Mouse (Mus musculus): ENCODE measurements at regions not wholly inside any gene's neighbourhood (a gene's known extent, or its start where the extent isn't known, plus 50 kb on each side); places are given as distances from the start of the nearest gene placed in this dataset.

DNA sequence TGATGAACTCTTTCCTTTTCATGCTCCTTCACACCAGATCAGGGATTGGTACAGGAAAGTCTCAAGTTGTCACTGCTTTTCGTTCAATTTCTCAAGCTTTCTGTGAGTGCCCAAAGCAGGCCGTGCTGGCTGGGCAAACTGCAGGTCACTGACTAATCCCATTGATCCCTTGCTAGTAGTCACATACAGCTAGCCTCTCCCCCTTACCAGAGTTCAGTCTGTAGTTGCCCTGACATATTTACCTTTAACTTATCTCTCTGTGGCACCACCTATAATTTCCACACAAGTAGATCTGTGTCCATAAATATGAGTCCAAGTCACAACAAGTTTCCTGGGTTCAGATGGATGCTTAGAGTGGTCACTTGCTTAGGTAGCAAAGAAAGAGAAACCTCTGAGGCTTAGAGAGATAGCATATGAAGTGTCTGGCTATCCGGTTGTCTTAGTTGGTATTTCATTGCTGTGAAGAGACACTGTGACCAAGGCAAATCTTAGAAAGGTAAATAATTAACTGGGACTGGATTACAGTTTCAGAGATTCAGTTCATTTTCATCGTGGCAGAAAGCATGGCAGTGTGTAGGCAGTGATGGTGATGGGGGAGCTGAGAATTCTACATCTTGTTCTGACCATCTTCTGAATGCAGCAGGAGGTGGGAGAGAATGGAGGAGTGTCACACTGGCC, 362.8 kb upstream of the Pcsk5 start:
- no peak for DNase-seq (ENCODE audit: low spot score)

DNA sequence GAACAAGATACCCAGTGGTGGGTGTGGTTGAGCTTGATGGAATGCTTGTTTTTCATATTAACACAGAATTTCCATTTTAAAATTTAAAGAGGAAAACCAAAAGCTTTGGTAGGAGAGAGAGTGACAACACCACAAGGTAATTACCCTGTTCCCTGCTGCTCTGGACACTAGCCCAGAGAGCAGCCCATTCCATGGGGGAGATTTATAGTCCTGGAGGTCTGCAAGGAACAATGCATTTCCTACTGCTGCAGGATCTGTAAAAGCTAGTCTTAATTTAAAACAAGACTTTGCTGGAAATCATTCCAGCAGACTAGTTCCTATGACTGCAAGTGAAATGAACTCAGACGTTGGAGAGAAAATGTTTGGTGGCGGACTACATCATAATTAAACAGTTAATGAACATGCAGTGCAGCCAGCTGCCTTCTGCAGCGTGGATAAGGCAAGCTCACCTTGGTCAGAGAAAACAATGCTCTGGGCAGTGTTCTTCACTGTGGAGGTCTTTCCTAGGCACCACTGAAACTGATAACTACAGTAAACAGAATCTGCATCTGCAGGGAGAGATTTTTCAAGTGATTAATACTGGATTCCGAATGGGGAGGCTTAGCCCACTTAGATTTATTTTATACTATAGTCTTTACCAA, 351.8 kb upstream of the Pcsk5 start:
- no peak for DNase-seq (ENCODE audit: low spot score)

DNA sequence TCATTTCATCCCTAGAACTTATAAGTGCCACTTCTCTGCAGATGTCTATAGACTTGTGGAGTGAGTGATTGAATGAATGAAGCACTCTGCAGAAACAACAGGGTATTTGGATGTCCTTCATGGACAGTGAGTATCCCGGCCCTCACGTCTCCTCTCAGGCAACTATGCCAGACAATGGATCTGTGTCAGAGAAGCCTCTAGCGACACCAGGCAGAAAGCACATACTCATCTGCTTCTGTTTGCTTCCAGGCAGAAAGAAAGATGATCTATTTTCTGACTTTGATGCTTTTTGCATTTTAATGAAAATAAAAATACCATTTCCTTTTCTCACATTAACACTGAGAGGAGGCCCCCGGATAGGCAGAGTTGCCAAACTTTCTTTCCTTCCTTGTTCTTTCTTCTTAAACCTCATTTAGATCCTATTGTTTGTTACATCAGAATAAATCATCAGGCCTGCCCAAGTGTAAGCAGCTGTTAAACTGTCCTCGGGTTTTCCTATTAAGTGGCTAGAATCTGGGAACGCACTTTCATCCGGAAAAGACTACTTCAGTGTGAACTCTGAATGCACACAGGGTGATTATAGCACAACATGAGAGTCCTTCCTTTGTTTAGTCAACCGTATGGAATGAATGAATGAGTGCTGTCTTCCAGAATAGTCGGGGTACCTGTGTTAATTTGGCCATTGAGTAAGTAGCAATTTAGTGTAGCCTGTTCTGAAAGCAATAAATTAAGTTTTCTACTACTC, 350.9 kb upstream of the Pcsk5 start:
- no peak for DNase-seq (ENCODE audit: low spot score)

DNA sequence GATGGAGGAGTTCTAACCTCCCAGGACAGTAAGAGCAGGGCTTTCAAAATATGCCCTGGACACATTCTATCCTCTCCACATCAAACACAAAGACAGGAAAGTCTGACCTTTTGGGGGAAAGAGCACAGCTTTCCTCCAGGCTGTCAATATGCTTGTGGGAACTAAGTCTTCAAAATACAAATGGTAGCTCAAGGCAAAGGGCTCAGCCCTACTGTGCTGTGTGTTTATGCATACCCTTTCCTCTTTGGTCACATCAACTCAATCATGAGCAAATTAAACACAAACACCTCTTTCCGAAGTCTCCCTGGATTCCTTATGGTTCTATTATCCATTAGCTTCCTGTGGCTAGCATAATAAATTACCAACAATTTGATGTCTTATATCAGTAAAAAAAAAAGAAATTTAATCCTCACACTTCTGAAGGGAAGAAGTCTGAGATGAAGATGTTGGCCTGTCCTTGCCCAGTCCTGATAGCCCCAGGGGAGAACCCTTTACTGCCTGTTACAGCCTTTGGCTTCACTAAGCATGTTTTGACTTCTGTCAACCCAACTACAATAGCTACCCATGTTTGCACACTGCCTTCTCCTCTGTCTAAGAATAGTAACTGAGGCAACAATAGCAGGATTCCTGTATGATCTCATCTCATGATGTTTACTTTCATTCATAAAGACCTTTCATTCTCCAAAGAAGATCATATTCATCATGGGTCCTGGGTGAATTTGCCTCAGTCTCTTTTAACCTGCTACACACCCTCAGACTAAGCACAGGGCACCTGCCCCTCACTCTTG, 348.5 kb upstream of the Pcsk5 start:
- DNase-seq (ENCODE audit: low spot score), result no peak

DNA sequence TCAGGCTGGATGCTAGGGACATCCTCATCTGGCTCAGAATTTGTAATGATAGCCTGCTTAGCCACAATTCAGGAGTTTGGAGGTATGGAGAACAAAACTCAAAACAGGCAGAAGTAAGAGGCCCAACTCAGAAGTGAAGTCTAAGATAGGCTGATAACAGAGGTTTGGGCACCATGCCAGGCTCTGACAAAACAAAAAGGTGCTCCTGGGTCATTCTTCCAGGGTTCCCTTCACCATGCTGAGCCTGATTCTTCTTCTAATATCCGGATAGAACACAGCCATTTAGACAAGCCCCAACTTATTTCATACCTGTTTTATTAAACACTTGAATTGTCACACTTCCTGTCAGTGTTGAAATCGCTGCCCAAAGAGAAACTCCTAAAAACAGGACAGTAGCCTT, 347.8 kb upstream of the Pcsk5 start:
- no peak for DNase-seq (ENCODE audit: low spot score)

DNA sequence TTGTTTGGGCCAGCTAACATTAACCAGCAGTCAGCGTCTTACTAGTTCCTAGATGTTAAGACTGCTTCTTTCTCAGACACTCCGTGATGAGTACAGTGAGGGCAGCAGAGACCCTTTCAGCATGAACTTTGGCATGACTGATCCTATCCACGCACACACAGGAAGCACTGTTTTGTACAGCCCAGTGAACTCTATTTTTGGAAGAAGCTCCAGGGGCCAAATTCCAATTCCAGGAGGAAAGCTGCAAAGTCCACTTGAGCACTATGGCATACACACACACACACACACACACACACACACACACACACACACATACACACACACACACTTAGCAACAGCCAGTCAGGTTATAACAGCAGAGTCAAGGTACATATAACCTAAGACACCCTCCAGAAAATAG, 338.8 kb upstream of the Pcsk5 start:
- no peak for DNase-seq (ENCODE audit: low spot score)

DNA sequence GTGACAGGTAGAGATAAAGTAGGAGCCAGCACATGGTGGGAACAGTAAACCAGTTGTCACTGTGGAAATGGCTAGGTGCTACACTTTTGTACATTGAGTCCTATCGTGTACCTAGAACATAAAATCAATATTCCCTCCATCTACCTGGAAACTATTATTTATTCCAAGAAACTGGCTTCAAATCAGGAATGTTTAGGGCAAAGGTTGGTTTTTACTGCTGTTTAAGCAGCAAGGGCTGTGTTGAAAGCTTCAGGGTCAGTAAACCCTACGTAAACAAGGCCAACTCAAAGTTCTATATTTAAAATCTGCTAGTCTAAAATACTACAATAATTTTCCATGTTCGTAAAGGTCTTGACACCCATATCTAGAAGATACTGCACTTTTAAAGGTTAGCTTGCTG, 309.1 kb upstream of the Pcsk5 start:
- DNase-seq (ENCODE audit: low spot score), result no peak

DNA sequence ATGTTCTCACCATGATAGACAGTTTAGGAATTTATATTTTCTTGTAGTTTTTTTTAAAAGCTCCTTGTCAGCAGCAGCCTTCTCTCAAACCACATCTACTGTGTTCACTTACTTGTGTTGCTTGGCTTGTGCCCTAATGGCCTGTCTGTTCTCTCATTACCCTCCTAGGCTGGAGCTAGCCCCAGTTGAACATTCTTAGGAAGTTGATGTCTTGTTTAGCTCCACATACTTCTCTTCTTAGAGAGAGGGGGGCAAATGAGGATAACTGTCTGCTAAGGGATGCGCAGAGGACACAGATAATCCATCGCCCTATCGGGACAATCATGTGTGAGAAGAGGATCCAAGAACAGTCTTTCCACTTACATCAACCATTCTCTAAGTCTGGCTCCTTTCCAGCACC, 293.5 kb upstream of the Pcsk5 start:
- DNase-seq (ENCODE audit: low spot score), result no peak

DNA sequence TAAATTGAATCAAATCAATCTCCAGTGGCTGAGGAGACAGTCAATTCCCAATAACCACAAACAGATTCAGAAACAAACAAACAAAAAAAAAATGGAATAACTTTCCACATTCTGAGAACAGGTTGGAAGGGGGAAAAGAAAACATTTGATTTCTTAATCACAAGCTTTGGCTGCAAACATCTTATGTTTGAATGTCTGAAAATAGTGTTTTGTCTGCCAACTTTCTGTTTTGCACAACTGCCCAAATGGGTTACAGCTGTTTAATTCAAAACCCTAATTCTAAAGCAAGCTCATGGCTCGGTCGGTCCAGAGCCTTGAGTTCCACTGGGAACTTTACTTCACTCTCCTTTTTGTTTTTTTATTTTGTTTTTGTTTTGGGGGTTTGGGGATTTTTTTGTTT, 291.4 kb upstream of the Pcsk5 start:
- no peak for DNase-seq (ENCODE audit: low spot score)

DNA sequence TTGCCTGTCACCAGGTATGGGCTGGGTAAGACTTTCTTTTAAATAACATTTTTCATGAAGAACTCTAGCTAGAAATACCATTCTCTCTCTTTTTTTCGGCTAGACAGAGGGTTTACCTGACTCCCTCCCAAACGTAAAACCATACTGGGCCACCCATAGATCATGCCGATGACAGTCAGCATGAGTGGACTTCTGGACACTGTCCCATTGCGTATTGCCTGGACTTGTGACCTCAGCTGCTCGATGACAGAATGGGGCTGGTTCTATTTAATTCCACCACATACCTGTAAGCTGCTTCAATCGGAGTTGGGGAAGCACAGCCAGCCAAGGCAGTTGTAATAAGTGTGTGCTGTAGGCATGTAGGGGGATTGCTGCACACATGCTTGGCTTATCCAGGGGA, 268.8 kb upstream of the Pcsk5 start:
- DNase-seq (ENCODE audit: low spot score), result no peak

DNA sequence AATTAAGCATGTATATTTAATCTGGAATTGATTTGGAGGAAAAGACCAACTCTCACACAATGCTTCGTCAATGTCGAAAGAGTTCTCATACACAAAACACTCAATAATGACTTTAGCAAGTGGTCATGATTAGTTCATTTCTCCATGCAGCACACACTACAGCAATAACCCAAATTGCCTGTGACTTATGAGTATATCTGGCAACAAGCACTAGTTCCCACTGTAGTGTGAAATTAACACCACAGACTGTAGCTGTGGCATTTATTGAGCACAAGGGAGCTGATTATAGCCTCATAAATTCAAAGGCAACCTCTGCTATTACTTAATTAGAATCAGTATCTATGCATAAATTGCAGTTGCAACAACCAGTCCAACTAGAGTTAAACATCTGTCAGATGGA, 267.2 kb upstream of the Pcsk5 start:
- DNase-seq (ENCODE audit: low spot score), result no peak

DNA sequence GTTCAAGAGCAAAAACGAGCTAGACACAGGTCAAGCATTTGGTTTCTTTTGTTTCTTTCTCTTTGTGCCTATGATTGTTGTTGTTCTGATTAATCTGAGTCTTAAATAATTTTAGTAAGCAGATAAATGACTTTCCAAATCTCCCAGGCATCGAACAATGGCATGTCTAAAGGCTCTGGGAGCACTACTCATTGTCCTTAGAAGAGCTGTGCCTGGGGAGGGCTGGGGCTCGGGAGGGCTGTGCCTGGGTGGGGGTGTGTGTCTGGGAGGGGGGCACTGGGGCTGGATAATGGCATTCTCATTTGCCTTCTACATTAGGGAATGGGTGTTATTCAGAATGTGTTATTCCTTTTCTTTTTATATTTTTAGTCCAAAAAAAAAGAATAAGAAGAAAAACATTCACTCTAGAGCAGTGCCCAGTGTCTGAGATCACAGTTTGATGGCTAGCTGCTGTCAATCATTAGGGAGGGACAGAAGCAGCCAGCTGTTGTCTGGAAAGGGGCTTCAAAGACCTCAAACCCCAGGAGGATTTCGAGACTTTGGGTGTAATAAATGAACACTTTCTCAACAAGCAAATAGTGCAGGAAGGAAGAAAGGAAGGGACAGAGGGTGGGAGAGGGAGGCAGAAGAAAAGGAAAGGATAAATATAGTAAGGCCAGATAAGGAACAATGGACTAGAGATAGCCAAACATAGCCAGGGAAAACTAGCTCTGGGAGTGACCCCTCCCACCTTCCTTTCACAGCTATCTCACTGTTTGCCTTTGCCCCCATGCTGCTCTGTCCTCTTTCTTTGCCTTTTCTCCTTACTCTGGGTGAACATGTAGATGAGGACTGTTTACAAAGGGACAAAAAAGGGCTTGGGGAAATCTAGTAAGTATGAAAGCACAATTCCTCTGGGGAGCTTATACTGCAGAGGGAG, 264.2 kb upstream of the Pcsk5 start:
- no peak for DNase-seq (ENCODE audit: low spot score)

DNA sequence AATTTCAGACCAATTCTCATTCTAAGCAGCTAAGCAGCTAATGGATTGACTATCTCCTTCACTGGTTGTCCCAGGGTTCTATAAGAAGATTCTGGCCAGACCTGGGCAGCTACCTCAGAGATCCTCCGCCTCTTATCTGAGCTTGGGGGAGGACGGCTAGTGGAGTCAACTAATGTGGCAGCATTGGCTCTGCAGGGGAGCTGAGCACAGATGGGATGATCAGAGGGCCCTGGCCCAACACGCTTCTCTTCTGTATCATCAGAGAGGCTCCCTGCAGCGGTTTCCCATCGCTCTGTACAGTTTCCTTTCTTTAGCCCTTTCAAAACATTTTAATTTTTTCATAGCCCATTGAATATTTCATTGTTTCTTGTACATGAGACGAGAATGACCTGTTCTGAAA, 245.9 kb upstream of the Pcsk5 start:
- DNase-seq (ENCODE audit: low spot score), result no peak

DNA sequence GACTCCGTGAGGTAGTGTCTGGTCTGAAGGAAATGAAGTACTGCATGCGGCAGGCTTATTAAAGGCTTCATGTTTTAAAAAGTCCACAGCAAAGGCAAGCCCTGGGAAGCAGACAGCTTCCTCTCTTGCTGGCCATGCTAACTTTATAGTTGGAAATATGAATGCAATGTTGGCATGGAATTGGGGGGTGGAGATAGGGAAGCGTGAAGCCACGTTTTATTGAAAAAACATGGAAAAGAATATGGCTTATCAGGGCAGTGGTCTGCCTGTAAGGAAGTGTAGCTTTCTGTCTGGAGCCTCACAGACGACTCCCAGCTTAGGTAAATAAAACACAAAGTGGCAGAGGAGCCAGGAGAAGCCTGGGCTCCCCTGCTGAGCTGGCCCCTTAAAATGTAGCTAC, 231.5 kb upstream of the Pcsk5 start:
- DNase-seq (ENCODE audit: low spot score), result no peak

DNA sequence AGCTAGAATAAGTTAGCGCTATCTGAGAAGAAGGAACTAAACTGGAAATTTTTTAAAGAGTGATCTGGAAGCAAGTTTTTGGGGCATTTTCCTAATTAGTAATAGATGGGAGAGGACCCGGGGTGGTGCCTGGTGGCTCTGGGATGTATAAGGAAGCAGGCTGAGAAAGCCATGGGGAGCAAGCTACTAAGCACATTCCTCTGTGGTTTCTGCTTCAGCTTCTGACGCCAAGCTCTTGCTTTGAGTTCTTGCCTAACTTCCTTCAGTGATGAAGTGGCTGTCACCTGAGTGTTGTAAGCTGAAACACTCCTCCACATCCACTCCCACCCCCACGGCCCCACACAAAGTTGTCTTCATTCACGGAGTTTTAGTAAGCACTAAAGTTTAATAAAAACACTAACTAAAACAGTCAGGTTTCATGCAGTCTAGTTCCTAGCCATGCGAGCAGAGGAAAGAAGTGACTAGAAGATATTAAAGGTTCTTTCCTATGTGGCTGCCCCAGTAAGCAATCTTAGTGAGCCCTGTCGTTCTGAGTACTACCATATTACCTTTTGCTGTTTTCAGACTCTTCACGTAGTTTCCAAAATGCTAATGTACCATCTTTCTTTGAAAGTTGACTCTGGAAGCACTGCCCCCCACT, 230.5 kb upstream of the Pcsk5 start:
- no peak for DNase-seq (ENCODE audit: low spot score)

DNA sequence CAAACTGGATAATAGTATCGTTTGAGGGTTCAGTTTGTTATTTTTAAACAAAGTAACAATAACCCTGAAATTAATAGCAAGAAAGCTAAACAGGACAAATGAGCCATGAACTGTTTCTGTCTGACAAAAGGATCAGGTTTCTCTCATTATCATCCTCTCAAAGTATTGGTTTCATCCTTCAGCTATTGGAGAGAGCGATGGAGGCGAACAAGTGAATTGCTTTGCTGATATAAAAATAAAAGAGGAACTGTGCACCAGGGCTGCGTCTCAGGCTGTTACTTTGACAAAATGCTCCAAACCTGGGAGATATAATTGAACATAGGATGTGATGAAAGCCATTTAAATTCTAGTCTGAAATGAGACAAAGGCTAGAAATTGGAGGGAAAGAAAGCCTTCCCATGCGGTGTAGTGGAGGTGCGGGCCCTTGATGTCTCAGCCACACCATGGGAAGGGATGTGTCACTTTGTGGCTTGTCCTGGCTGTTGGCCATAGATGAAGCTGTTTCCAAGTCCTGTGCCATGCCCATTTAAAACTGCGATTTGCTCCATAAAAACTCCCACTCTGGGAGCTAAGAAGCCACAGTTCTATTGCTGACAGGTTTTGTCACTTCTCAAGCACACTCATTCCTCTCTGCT, 219.9 kb upstream of the Pcsk5 start:
- no peak for DNase-seq (ENCODE audit: low spot score)

DNA sequence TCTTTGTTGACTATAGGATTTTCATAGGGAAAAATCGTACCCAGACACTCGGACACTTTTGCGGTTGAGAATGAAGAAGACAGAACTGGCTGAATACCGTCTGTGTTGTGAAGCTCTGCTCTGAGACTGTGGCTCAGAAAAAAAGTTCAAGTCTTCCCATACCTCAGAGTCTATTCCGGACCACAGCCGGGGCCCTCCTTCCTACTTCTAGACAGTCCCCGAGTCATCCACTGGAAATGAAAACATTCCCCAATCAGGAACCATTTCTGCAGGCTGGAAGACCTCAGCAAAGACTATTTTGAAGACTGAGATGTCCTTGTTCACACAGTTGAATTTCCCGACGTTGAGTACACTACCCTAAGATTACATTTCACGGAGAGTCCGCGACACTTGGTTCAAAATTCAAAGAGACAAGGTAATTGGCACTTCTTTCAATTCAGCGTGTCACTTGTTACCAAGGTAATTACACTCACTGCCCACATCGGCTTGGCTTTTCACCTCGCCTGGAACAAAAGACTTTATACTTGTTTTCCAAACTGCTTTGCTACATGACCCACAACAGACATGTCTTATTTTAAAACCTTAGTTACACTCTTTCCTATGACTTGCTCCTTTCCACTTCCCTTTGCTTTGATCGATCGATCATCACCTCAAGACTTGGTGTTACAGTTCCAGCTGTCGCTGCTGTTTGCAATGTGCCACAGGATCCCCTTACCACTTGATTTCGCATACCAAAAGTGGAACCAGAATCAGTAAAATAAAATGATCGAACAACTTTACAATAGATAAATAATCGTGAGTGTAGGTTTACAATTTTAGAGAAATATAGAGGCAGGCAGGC, 219.2 kb upstream of the Pcsk5 start:
- DNase-seq (ENCODE audit: low spot score), result no peak

DNA sequence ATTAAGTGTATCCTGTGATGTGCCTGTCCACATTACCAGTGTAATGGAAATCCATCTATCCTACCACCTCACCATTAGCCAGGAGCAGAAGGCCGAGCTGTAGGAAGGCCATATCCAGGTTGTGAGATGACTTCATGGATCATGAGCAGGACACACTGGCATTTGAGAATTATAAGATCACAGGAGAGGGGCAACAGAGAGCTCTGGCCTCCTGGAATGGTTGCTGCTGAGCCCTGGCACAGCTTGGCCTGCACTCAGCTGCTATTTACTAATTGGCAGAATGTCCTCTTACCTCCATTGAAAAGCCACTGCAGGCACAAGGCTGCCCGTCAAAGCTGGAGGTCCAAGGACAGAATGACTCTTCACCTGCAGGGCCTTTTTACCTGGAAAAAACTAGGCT, 212.9 kb upstream of the Pcsk5 start:
- no peak for DNase-seq (ENCODE audit: low spot score)

DNA sequence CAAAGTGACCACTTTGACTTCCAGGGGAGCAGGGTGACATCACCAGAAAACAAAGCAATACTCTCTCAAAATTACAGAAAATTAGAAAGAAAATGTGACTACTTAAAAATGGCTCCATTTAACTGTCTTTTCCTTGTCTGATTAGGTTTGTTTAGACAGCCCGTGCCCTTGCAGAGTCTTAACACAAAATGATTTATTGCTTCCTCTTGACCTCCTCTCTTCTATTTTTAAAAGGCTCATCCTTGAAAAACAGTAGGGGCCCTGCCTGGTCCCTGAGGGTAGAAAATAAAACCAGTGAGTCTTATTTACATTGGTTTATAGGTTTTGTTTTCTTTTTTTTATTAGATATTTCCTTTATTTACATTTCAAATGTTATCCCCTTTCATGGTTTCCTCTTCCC, 196.8 kb upstream of the Pcsk5 start:
- DNase-seq (ENCODE audit: low spot score), result no peak

DNA sequence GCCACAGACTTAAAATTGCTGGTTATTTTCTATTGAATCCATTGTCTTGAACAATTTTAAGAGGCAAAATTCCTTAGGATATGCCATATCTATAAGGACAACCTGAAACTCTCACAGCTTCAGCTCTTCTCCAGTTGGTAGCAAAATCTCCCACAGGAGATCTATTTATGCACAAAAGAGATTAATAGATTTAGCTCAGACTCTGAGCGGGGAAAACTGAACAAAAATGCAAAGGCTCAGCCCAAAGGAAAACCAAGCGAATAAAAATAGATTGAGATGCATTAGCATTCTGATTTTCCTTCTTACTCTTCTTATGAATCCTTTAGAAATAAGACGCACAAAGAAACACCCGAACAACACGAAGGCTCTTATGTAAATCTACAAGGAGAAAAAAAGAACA, 196.2 kb upstream of the Pcsk5 start:
- DNase-seq (ENCODE audit: low spot score), result no peak
